Mouse (Mus musculus) spleen, postnatal 4 days (tissue): Measurements from ENCODE around the gene Slc1a7.

Source experiments
- DNase-seq, 2 experiments: peaks; one replicate each; pipeline ENCODE4 v3.0.0; 2022; ENCODE audit warnings: low spot score in 2 of 2

Slc1a7 gene

GRCm38 (mm10) chr4:107967966-107968682, at the start of gene Slc1a7:
Slc1a7 (plus strand) TSS chr4:107968332.
- no peak for DNase-seq

GRCm38 (mm10) chr4:107920336-107920735, 47.8 kb upstream of the Slc1a7 start:
- no peak for DNase-seq

GRCm38 (mm10) chr4:107921152-107921695, 46.9 kb upstream of the Slc1a7 start:
- no peak for DNase-seq

GRCm38 (mm10) chr4:107921952-107922351, 46.2 kb upstream of the Slc1a7 start:
- no peak for DNase-seq

DNA sequence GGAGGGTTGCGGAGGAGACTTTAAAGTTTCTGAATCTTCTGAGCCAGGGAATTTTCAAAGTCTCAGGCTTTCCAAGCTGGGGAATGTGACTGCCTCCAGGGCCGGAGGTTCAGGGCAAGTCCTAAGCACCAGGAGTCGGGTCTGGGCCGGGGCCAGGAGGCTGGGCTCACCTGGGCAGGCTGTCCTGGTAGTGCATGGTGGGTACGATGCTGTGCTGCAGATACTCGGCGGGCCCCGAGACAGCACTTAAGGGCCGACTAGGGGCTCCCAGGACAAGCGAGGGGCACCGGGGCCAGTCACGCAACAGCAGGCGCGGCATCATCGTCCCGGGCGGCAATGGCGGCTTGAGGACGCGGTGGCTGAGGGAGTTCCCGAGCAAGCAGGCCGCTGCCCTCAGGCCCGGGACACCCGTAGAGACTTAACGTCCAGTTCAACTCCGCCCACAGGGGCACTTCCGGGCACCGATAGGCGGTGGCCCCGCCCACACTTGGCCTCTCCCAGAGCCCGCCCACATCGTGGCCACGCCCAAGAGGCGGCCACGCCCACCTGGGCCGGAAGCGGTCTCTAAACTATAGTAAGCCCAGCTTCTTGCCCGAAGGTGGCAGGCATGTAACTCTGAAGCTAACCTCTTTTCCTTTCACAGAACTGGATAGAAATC, 44.9 kb upstream of the Slc1a7 start, which contains the start of gene Cpt2:
Gene Cpt2, minus strand, starts transcription at position 466 of the 658 bp plus-strand sequence.
- peak; percentile 96 to 98 for DNase-seq

DNA sequence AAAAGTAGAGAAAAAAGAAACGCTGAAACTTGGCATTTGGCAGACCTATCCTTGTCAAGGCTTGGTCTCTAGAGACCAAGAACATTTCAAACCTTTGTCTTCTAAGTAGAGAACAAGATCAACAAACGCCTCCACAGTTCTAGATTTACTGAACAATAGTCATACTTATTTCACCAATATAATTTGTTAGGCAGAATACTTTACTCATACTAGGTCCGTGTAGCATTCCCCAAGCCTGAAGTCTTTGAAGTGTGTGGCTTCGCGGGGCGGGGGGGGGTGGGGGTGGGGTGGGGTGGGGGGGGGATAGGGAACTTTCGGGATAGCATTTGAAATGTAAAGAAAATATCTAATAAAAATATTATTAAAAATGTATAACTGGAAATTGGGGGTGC, 44.3 kb upstream of the Slc1a7 start:
- DNase-seq, result no peak

DNA sequence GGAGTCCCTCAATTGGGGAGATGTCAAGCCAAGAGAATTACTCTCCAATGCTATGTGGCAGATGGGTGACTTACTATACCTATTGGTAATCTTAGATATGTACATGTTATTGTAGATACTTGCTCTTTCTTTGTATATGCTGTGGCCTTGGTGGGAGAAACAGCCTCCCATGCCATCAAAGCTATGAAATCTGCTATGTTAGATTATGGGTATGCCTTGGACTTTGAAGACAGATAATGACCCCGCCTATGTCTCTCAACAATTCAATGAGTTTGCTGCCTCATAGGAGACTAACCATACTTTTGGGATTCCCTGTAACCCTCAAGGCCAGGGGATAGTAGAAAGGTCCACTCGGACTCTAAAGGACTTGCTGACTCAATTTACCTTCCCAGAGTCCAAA, 39.9 kb upstream of the Slc1a7 start:
- no peak for DNase-seq

- DNase-seq, result no peak
Measured at GRCm38 (mm10) chr4:107928726-107929125, 39.4 kb upstream of the Slc1a7 start.

- DNase-seq, result no peak
Measured at GRCm38 (mm10) chr4:107931453-107931852, 36.7 kb upstream of the Slc1a7 start.

GRCm38 (mm10) chr4:107933239-107933638, 34.9 kb upstream of the Slc1a7 start:
- DNase-seq, result no peak

GRCm38 (mm10) chr4:107935254-107935653, 32.9 kb upstream of the Slc1a7 start:
- DNase-seq, result no peak

- DNase-seq, result peak; percentile 24 to 69
Measured at GRCm38 (mm10) chr4:107937338-107937737, 30.8 kb upstream of the Slc1a7 start.

DNA sequence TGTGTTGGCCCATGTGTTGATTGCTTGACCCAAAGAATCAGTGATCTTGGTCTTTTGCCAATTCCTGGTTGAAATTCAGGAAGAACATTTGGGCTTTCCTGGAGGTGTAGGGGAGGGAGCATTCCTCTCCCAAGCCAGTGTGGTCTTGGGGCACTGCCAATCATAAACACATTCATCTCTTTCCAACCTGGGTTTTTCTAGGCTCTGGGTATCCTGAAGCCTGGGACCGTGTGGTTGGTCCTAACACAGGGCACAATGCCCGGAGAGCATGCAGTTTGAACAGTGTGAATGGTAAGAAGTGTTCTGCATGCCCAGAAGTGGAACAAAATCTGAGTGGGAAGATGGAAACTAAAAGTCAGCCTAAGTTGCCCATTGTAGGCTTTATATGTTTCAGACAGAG, 30.0 kb upstream of the Slc1a7 start:
- no peak for DNase-seq

DNA sequence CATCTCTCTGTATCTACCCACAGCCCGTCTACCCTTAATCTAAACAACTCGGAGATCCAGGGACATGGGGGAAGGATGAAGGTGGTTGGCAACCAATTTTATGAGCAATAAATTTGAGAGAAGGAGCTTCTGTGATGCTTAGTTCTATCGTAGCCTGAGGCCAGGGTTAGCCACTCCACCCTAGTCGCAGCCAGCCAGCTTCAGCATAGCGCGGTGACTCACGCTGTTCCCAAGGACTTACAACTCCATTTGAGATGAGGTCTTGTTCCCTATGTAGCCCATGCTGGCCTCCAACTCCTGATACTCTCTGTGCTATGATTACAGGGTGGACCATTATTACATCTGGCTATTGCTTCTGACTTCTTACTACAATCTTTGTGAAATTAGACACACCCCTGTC, 25.4 kb upstream of the Slc1a7 start:
- no peak for DNase-seq

DNA sequence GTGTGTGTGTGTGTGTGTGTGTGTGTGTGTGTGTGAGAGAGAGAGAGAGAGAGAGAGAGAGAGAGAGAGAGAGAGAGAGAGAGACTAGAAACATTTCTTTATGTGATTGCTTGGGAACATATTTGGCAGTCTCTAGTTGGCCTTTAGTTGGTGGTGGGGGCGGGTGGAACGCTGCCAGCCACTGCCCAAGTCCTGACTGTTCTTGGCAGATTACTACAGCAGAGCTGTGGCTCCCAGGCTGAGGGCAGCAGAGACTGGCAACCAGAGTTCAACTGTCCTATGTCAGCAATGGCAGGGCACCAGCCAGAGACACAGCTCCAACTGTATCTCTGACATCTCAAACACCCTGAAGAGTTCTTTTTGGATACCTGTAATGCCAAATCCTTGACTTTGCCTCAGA, 24.0 kb upstream of the Slc1a7 start:
- no peak for DNase-seq

DNA sequence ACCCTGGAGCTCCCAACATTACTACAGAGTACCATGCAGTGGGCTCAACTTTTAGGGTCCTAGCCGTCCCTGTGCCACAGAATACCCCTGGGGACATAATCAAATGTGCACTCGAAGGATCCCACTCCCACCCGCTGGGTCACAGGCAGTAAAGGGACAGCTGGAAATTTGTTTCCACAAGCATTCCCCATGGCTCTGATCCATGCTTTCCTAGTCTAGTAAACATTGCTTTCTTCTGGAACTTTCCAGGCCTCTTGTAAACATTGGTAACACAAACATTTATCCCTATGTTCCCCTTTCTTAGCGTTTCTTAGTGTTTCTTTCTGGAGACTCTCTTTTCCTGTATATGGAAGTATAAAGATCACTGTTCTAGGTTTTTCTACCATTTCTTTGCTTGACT, 18.2 kb upstream of the Slc1a7 start:
- DNase-seq, result no peak

- no peak for DNase-seq
Measured at GRCm38 (mm10) chr4:107952845-107953244, 15.3 kb upstream of the Slc1a7 start.

GRCm38 (mm10) chr4:107955691-107956090, 12.4 kb upstream of the Slc1a7 start:
- DNase-seq, result no peak

GRCm38 (mm10) chr4:107958487-107958886, 9.6 kb upstream of the Slc1a7 start:
- DNase-seq, result no peak

DNA sequence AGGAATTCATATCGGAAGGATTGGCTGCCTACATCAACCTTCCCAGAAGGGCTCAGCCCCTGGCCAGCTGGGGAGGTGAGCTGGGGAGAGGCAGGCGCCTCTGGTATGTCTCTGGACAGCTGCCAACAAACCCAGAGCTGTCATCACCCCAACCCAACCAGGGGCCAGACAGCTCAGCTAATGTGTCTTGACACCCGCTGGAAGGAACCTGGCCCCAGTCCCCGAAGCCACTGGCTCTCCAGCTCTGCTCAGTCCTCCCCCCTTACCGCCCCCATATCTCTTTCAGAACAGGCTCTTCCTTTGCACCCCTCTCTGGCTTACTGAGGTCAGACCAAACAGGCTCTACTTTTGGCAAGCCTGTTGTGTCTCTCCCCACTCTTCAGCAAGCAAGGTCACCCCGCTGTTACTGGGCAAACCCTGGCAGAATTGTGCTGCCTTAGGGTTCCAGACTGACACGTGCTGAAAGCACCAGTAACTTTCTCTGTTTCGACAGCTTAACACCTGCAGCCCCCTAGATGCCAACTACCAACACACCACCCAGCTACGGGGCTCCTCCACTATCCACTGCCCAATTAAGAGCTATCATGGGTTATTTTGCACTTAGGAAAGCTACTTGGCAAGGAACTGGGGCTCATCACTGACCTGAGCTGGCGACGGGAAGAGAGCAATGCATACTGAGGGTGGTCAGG, 5.9 kb upstream of the Slc1a7 start:
- DNase-seq, result no peak

- no peak for DNase-seq
Measured at GRCm38 (mm10) chr4:107962792-107963191, 5.3 kb upstream of the Slc1a7 start.

GRCm38 (mm10) chr4:107966416-107967109, 1.6 kb upstream of the Slc1a7 start:
- DNase-seq, result no peak
